Mouse (Mus musculus) cerebellum, postnatal 36 days (tissue): ENCODE data around the gene Rpgrip1l.

Experiments used
- DNase-seq, 2 experiments: peaks; one replicate each; pipeline ENCODE4 v3.0.0; 2021 to 2022; ENCODE audit warnings: mixed read lengths in 2 of 2

The Rpgrip1l gene

GRCm38 (mm10) chr8:91264564-91264963 is 48.5 kb downstream of the Rpgrip1l start:
- DNase-seq, result no peak

- no peak for DNase-seq
Measured at GRCm38 (mm10) chr8:91263939-91264338, 49.1 kb downstream of the Rpgrip1l start.

- DNase-seq, result no peak
Measured at GRCm38 (mm10) chr8:91261598-91261997, 51.5 kb downstream of the Rpgrip1l start.

- DNase-seq, result no peak
Measured at GRCm38 (mm10) chr8:91250966-91251365, 62.1 kb downstream of the Rpgrip1l start.

- no peak for DNase-seq
Measured at GRCm38 (mm10) chr8:91249758-91250466, 63.1 kb downstream of the Rpgrip1l start.

- no peak for DNase-seq
Measured at GRCm38 (mm10) chr8:91245821-91246454, 67.1 kb downstream of the Rpgrip1l start.

- DNase-seq, result no peak
Measured at GRCm38 (mm10) chr8:91242721-91243120, 70.3 kb downstream of the Rpgrip1l start.

GRCm38 (mm10) chr8:91241873-91242519 is 71.1 kb downstream of the Rpgrip1l start:
- DNase-seq, result no peak

GRCm38 (mm10) chr8:91241371-91241770 is 71.7 kb downstream of the Rpgrip1l start:
- DNase-seq, result no peak

- no peak for DNase-seq
Measured at GRCm38 (mm10) chr8:91237191-91237590, 75.9 kb downstream of the Rpgrip1l start.

- DNase-seq, result no peak
Measured at GRCm38 (mm10) chr8:91234097-91234496, 79.0 kb downstream of the Rpgrip1l start.

GRCm38 (mm10) chr8:91227421-91227841 is 85.6 kb downstream of the Rpgrip1l start:
- DNase-seq, result peak; percentile 43 to 52

GRCm38 (mm10) chr8:91224227-91224626 is 88.8 kb downstream of the Rpgrip1l start:
- no peak for DNase-seq

- DNase-seq, result no peak
Measured at GRCm38 (mm10) chr8:91221841-91222240, 91.2 kb downstream of the Rpgrip1l start.

- DNase-seq, result no peak
Measured at GRCm38 (mm10) chr8:91218271-91218670, 94.8 kb downstream of the Rpgrip1l start.

GRCm38 (mm10) chr8:91217062-91217905 is 95.8 kb downstream of the Rpgrip1l start:
- DNase-seq, result no peak

GRCm38 (mm10) chr8:91214287-91214686 is 98.8 kb downstream of the Rpgrip1l start:
- DNase-seq, result no peak

GRCm38 (mm10) chr8:91212948-91213347 is 100.1 kb downstream of the Rpgrip1l start:
- no peak for DNase-seq

- DNase-seq, result no peak
Measured at GRCm38 (mm10) chr8:91209658-91210057, 103.4 kb downstream of the Rpgrip1l start.

GRCm38 (mm10) chr8:91207676-91208075 is 105.4 kb downstream of the Rpgrip1l start:
- DNase-seq, result no peak

- no peak for DNase-seq
Measured at GRCm38 (mm10) chr8:91205897-91206296, 107.2 kb downstream of the Rpgrip1l start.

GRCm38 (mm10) chr8:91201184-91201583 is 111.9 kb downstream of the Rpgrip1l start:
- DNase-seq, result no peak

- no peak for DNase-seq
Measured at GRCm38 (mm10) chr8:91199876-91200275, 113.2 kb downstream of the Rpgrip1l start, which contains the start of gene Aktip. Aktip (minus strand) TSS chr8:91199976.
